ENCODE assay signal across 11 mouse cellular contexts in genomic region chr16:87625816-87626215, GRCm38 (mm10).
"Had no signal": no experiment of that assay in that cellular context is flagged by ENCODE, and none has a peak within 500 bp of the region (broad histone marks: within the 10 kb centered on the region; RNA-seq: fewer than 3 reads in every experiment).

No protein-coding gene starts in this region.

- H3K4me3 ChIP-seq: limb, embryonic 12.5 days; midbrain, embryonic 13.5 days; myocyte; neural tube, embryonic 15.5 days had no signal

- DNase-seq: layer of hippocampus, postnatal 36 days; lung, adult 2 months; right cerebral cortex, adult 18-20 months; right cerebral cortex, postnatal 25 days; thymus, postnatal 36 days had no signal

- H3K27ac ChIP-seq: kidney, postnatal 0 days; limb, embryonic 12.5 days; liver, embryonic 14.5 days; midbrain, embryonic 13.5 days; neural tube, embryonic 15.5 days had no signal

- ATAC-seq: midbrain, embryonic 13.5 days had no signal

- H3K27me3 ChIP-seq: limb, embryonic 12.5 days; midbrain, embryonic 13.5 days; neural tube, embryonic 15.5 days had no signal

- H3K36me3 ChIP-seq: limb, embryonic 12.5 days; midbrain, embryonic 13.5 days; neural tube, embryonic 15.5 days had no signal

- H3K4me1 ChIP-seq: limb, embryonic 12.5 days; midbrain, embryonic 13.5 days; neural tube, embryonic 15.5 days had no signal
